Mouse (Mus musculus) midbrain, embryonic 15.5 days (tissue): ENCODE measurements around the gene Ppp2r5c. TPM values are rescaled to one million over a fixed set of nuclear protein-coding genes. Genes with fewer than 3 reads are reported as not detected.

ENCODE experiments used
- ATAC-seq: fragments of 200-750 bp; cut with Nextera tagmentation; replicated peaks from 2 replicates; pipeline ENCODE4 v1.8.0; 2017; ENCODE audit warnings: moderate TSS enrichment
- H3K27ac ChIP-seq: fragments of 300-500 bp; sonication (generic); 2 replicates; pipeline ENCODE4 v1.5.1; 2015; ENCODE audit warnings: mild to moderate bottlenecking, inconsistent platforms
- H3K27me3 ChIP-seq: fragments of 300-500 bp; sonication (generic); replicated peaks from 2 replicates; pipeline ENCODE4 v1.6.1; 2015; ENCODE audit warnings: inconsistent platforms
- H3K36me3 ChIP-seq: fragments of 300-500 bp; sonication (generic); replicated peaks from 2 replicates; pipeline ENCODE4 v1.6.1; 2015; ENCODE audit warnings: inconsistent platforms
- H3K4me1 ChIP-seq: fragments of 300-500 bp; sonication (generic); 2 replicates; pipeline ENCODE4 v1.6.1; 2015; ENCODE audit warnings: inconsistent platforms
- H3K4me2 ChIP-seq: fragments of 300-500 bp; sonication (generic); 2 replicates; pipeline ENCODE4 v1.6.1; 2015; ENCODE audit warnings: inconsistent platforms, mild to moderate bottlenecking, moderate library complexity
- H3K4me3 ChIP-seq: fragments of 300-500 bp; sonication (generic); 2 replicates; pipeline ENCODE4 v1.5.1; 2015; ENCODE audit warnings: mild to moderate bottlenecking, inconsistent platforms
- H3K9ac ChIP-seq: fragments of 300-500 bp; sonication (generic); 2 replicates; pipeline ENCODE4 v1.6.1; 2015; ENCODE audit warnings: mild to moderate bottlenecking, inconsistent platforms
- H3K9me3 ChIP-seq: fragments of 300-500 bp; sonication (generic); 2 replicates; pipeline ENCODE4 v1.6.1; 2016; ENCODE audit warnings: inconsistent platforms
- WGBS: fragments of 180-500 bp; shearing (Covaris S2); methylation state at CpG from one replicate; pipeline ENCODE4 v1.1.7; 2015; ENCODE audit warnings: mixed read lengths; 5-methylcytosine and 5-hydroxymethylcytosine counted together
- polyA plus RNA-seq: library from polyadenylated mRNA; unstranded; fragments of >200 nt; fragmentation: Nextera tagmentation; extraction: Ambion mirVana; gene quantifications from 2 replicates; pipeline ENCODE4 v1.2.1, GENCODE M21; 2015

The Ppp2r5c gene
- polyA plus RNA-seq, 1 experiment from 2014 or later = 149 TPM

- WGBS = 86% methylated on average over 5 of the region's 5 CpGs
- no peak for ATAC-seq
Measured at GRCm38 (mm10) chr12:110508680-110509079, 61.8 kb downstream of the Ppp2r5c start.

GRCm38 (mm10) chr12:110510171-110510871 is 63.4 kb downstream of the Ppp2r5c start:
- H3K9me3 ChIP-seq = no peaks in the 10 kb centered on the region
- H3K4me3 ChIP-seq = no peak overlapping the region
- ATAC-seq = no peak
- no peaks in the 10 kb centered on the region for H3K27me3 ChIP-seq
- peaks cover 21% of the 10 kb centered on the region for H3K4me1 ChIP-seq
- H3K9ac ChIP-seq = no peak overlapping the region
- 75% methylated on average over 9 of the region's 9 CpGs for WGBS
- no peak overlapping the region for H3K27ac ChIP-seq
- H3K4me2 ChIP-seq = no peak overlapping the region
- no peaks in the 10 kb centered on the region for H3K36me3 ChIP-seq

More at GRCm38 (mm10) chr12:110508680-110509079, 61.8 kb downstream of the Ppp2r5c start:
- Histone ChIP-seq H3K27me3 (no peaks in the 10 kb centered on the region), H3K27ac (no peak overlapping the region), H3K4me2 (no peak overlapping the region), H3K9ac (no peak overlapping the region), H3K4me3 (no peak overlapping the region), H3K9me3 (no peaks in the 10 kb centered on the region), H3K4me1 (peaks cover 25% of the 10 kb centered on the region), H3K36me3 (no peaks in the 10 kb centered on the region)

- Histone ChIP-seq H3K27me3 (no peaks in the 10 kb centered on the region), H3K4me1 (peaks cover 24% of the 10 kb centered on the region), H3K9me3 (no peaks in the 10 kb centered on the region), H3K36me3 (no peaks in the 10 kb centered on the region), H3K9ac (no peak overlapping the region), H3K4me2 (no peak overlapping the region), H3K4me3 (no peak overlapping the region), H3K27ac (0 out of 2 replicates have a peak overlapping the region, but pooled peaks have one; percentile 44)
- WGBS = 74% methylated on average over 12 of the region's 12 CpGs
- no peak for ATAC-seq
Measured at GRCm38 (mm10) chr12:110511201-110511600, 64.3 kb downstream of the Ppp2r5c start.

- Histone ChIP-seq H3K36me3 (no peaks in the 10 kb centered on the region), H3K9ac (no peak overlapping the region), H3K4me1 (peaks cover 24% of the 10 kb centered on the region), H3K4me2 (no peak overlapping the region), H3K9me3 (no peaks in the 10 kb centered on the region), H3K27ac (no peak overlapping the region), H3K4me3 (no peak overlapping the region), H3K27me3 (no peaks in the 10 kb centered on the region)
- 71% methylated on average over 9 of the region's 9 CpGs for WGBS
- no peak for ATAC-seq
Measured at GRCm38 (mm10) chr12:110511856-110512433, 65.0 kb downstream of the Ppp2r5c start.

DNA sequence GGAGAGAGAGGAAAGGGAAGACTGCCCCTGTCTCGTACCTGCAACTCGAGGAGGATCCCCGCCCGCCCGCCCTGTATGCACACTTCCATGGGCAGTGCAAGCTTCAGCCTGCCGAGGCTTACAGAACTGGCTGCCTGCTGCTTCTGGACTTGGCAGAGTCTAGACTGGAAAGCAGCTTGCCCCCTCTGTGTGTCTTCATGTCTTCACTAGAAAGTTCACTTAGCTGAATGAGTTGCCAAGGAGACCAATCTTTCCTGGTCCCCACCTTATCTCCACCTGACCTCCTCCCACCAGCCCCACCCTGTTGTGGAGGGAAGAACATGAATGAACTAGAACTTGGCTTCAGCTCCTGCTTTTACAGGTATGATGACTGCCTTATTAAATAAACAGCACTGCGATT is 66.0 kb downstream of the Ppp2r5c start:
- Histone ChIP-seq H3K9ac (no peak overlapping the region), H3K36me3 (0 out of 2 replicates have a peak, but pooled peaks cover 5% of the 10 kb centered on the region), H3K27ac (no peak overlapping the region), H3K27me3 (no peaks in the 10 kb centered on the region), H3K4me1 (peaks cover 17% of the 10 kb centered on the region), H3K4me2 (no peak overlapping the region), H3K9me3 (no peaks in the 10 kb centered on the region), H3K4me3 (no peak overlapping the region)
- no peak for ATAC-seq
- 89% methylated on average over 7 of the region's 7 CpGs for WGBS

- Histone ChIP-seq H3K36me3 (0 out of 2 replicates have a peak, but pooled peaks cover 5% of the 10 kb centered on the region), H3K9me3 (no peaks in the 10 kb centered on the region), H3K9ac (no peak overlapping the region), H3K27ac (no peak overlapping the region), H3K4me2 (no peak overlapping the region), H3K4me3 (no peak overlapping the region), H3K4me1 (peaks cover 6% of the 10 kb centered on the region; the same call in 1 of the 2 replicates), H3K27me3 (no peaks in the 10 kb centered on the region)
- WGBS = 89% methylated on average over 8 of the region's 8 CpGs
- ATAC-seq = no peak
Measured at GRCm38 (mm10) chr12:110515676-110516075, 68.8 kb downstream of the Ppp2r5c start.

DNA sequence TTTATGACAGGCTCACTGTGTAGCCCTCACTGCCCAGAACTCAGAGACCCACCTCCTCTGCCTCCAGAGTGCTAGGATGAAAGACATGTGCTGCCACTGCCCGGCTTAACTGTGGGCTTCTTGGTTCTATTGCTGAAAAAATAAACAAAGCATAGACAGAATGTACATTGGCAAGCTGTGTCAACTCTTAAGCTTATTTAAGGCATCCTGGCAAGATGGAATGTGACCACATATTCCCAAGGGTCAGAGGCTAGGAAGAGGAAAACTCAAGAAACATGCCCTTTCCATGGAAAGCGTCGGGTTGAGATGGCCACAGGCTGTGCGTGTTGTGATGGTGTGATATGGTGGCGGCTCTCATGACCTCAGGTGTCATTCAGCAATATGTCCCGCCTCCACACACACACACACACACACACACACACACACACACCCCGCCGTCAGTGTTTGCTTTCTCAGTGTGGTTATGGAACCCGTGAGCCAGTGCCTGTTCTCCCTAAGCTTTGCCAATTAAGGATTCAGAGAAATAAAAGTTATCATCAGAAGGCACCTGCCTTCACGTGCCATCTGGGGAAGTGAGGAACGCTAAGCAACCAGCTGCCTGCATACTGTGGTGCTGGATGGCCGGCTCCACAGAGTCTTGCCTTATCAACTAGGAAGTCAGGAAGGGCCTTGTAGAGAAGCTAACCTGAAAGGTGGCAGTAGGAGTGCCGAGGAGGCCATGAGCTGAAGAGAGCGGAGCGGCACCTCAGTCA is 73.5 kb downstream of the Ppp2r5c start:
- Histone ChIP-seq H3K27ac (no peak overlapping the region), H3K4me2 (no peak overlapping the region)
- WGBS = 87% methylated on average over 15 of the region's 15 CpGs

DNA sequence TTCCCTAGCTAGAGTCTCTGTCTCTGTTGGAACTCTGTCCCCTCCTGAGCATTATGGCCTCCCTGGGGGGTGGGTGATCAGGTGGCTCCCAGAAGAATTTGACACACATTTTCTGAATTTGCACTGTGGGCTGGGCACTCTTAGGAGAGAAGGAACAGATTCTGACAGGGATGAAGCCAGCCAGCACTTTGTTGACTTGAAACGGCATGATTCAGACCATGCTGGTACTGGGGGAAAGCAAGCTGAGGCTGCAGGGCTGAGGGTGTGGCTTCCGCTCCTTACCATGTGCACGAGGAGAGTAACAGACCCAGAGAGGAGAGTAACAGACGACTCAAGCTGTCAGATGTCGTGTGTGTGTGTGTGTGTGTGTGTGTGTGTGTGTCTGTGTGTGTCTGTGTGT is 76.6 kb downstream of the Ppp2r5c start:
- H3K4me1 ChIP-seq = no peaks in the 10 kb centered on the region
- H3K4me2 ChIP-seq = no peak overlapping the region
- no peak overlapping the region for H3K27ac ChIP-seq
- no peak overlapping the region for H3K9ac ChIP-seq
- no peak for ATAC-seq
- H3K27me3 ChIP-seq = no peaks in the 10 kb centered on the region
- peaks cover 3% of the 10 kb centered on the region; the same call in 1 of the 2 replicates for H3K36me3 ChIP-seq
- no peaks in the 10 kb centered on the region for H3K9me3 ChIP-seq
- 93% methylated on average over 5 of the region's 5 CpGs for WGBS
- no peak overlapping the region for H3K4me3 ChIP-seq

More for the DNA sequence above, 73.5 kb downstream of the Ppp2r5c start:
- Histone ChIP-seq H3K4me3 (no peak overlapping the region), H3K4me1 (0 out of 2 replicates have a peak, but pooled peaks cover 3% of the 10 kb centered on the region), H3K36me3 (peaks cover 8% of the 10 kb centered on the region; the same call in 1 of the 2 replicates), H3K27me3 (no peaks in the 10 kb centered on the region), H3K9me3 (no peaks in the 10 kb centered on the region), H3K9ac (no peak overlapping the region)
- ATAC-seq = no peak

- WGBS = 86% methylated on average over 6 of the region's 6 CpGs
- H3K4me3 ChIP-seq = no peak overlapping the region
- H3K4me1 ChIP-seq = no peaks in the 10 kb centered on the region
- no peaks in the 10 kb centered on the region for H3K9me3 ChIP-seq
- no peak overlapping the region for H3K27ac ChIP-seq
- no peak for ATAC-seq
- no peaks in the 10 kb centered on the region for H3K27me3 ChIP-seq
- no peak overlapping the region for H3K9ac ChIP-seq
- H3K4me2 ChIP-seq = no peak overlapping the region
- no peaks in the 10 kb centered on the region for H3K36me3 ChIP-seq
Measured at GRCm38 (mm10) chr12:110532711-110533110, 85.8 kb downstream of the Ppp2r5c start.

DNA sequence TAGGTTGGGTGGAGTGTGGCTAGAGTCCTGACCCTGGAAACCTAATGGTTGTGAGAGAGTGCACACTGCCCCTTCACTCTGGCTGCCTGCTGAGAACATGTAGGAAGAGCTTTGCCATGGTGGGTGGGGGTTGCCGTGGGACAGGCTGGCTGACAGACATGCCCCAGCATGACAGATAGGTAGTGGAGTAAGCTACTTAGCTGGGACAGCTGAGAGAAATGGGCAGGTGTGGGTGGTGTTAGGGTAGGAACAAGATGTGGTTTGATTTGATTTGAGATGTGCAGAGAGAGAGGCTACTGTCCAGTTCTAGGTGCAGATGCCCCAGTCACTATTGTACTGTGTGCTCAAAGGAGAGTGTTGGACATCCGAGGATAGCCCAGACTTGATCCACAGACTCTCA is 86.2 kb downstream of the Ppp2r5c start:
- 82% methylated on average over 2 of the region's 2 CpGs for WGBS
- no peaks in the 10 kb centered on the region for H3K4me1 ChIP-seq
- H3K36me3 ChIP-seq = no peaks in the 10 kb centered on the region
- no peak overlapping the region for H3K4me2 ChIP-seq
- no peak overlapping the region for H3K9ac ChIP-seq
- ATAC-seq = no peak
- H3K4me3 ChIP-seq = no peak overlapping the region
- no peaks in the 10 kb centered on the region for H3K27me3 ChIP-seq
- H3K9me3 ChIP-seq = no peaks in the 10 kb centered on the region
- no peak overlapping the region for H3K27ac ChIP-seq

GRCm38 (mm10) chr12:110533832-110534231 is 86.9 kb downstream of the Ppp2r5c start:
- no peak for ATAC-seq
- Histone ChIP-seq H3K27me3 (no peaks in the 10 kb centered on the region), H3K36me3 (no peaks in the 10 kb centered on the region), H3K4me3 (no peak overlapping the region), H3K27ac (no peak overlapping the region), H3K9ac (no peak overlapping the region), H3K4me1 (no peaks in the 10 kb centered on the region), H3K4me2 (no peak overlapping the region), H3K9me3 (no peaks in the 10 kb centered on the region)
- 95% methylated on average over 3 of the region's 3 CpGs for WGBS

DNA sequence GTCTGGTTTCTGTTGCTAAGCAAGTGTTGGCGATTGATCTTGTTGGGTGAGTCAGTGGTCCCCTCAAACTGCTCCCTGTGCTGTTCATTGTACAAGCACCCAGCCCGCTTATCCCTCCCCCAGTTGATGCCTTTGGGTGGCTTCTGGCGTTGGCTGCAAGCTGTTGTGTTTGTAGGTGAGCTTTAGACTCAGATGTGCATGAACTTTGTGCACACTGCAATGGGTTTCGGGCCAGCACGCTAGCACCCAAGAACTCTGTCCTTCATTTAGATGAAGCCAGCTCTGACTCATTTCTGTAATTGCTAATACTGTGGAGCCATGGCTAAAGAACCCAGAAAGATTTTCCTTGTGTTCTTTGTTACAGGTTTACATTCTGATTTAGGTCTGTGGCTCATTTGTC is 88.4 kb downstream of the Ppp2r5c start:
- no peak overlapping the region for H3K27ac ChIP-seq
- no peaks in the 10 kb centered on the region for H3K27me3 ChIP-seq
- no peak for ATAC-seq
- no peak overlapping the region for H3K4me2 ChIP-seq
- H3K4me1 ChIP-seq = no peaks in the 10 kb centered on the region
- WGBS = 94% methylated on average over 5 of the region's 5 CpGs
- no peaks in the 10 kb centered on the region for H3K36me3 ChIP-seq
- no peaks in the 10 kb centered on the region for H3K9me3 ChIP-seq
- no peak overlapping the region for H3K4me3 ChIP-seq
- H3K9ac ChIP-seq = no peak overlapping the region
